Mouse (Mus musculus) cerebellum, adult 2 months (tissue): ENCODE data around the gene Patl1. TPM values are rescaled to one million over a fixed set of nuclear protein-coding genes. Genes with fewer than 3 reads are reported as not detected.

Experiments
- DNase-seq, 2 experiments: peaks; one replicate each; pipeline ENCODE4 v3.0.0; 2021
- H3K27ac ChIP-seq: fragments of 200-500 bp; 2 replicates; pipeline ENCODE4 v1.5.1; 2012; ENCODE audit warnings: low read length, control low read depth, inconsistent platforms; ENCODE audit not compliant: insufficient read depth
- H3K27me3 ChIP-seq: fragments of 200-500 bp; 2 replicates; pipeline ENCODE4 v1.6.1; 2012; ENCODE audit warnings: inconsistent platforms, mild to moderate bottlenecking, low read length, moderate library complexity; ENCODE audit not compliant: control insufficient read depth, insufficient read depth
- H3K4me1 ChIP-seq: fragments of 200-500 bp; 2 replicates; pipeline ENCODE4 v1.6.1; 2011; ENCODE audit warnings: low read length; ENCODE audit not compliant: control insufficient read depth, insufficient read depth
- H3K4me3 ChIP-seq: fragments of 200-500 bp; replicated peaks from 2 replicates; pipeline ENCODE3; 2011; ENCODE audit warnings: mild to moderate bottlenecking, low read depth, low read length, control low read depth; ENCODE audit not compliant: insufficient read depth
- CTCF ChIP-seq: fragments of 200-500 bp; IDR thresholded peaks from 2 replicates; pipeline ENCODE4 v1.5.1; 2011; ENCODE audit warnings: low read depth, mild to moderate bottlenecking, control low read depth, low read length, moderate library complexity, borderline replicate concordance; ENCODE audit not compliant: insufficient read depth
- POLR2A ChIP-seq: fragments of 200-500 bp; IDR thresholded peaks from 2 replicates; pipeline ENCODE4 v1.6.1; 2011; ENCODE audit warnings: low read length, control low read depth, borderline replicate concordance; ENCODE audit not compliant: insufficient read depth
- WGBS: fragments of 180-500 bp; shearing (Covaris S2); methylation state at CpG from one replicate; pipeline ENCODE4 v1.1.7; 2018; 5-methylcytosine and 5-hydroxymethylcytosine counted together
- polyA plus RNA-seq: library from polyadenylated mRNA; depleted of rRNA; stranded (reverse); fragments of >200 nt; gene quantifications from 2 replicates; pipeline ENCODE4 v1.2.3, GENCODE M21; 2012

Patl1 gene
- polyA plus RNA-seq, 1 experiment, result 21.7 TPM

DNA sequence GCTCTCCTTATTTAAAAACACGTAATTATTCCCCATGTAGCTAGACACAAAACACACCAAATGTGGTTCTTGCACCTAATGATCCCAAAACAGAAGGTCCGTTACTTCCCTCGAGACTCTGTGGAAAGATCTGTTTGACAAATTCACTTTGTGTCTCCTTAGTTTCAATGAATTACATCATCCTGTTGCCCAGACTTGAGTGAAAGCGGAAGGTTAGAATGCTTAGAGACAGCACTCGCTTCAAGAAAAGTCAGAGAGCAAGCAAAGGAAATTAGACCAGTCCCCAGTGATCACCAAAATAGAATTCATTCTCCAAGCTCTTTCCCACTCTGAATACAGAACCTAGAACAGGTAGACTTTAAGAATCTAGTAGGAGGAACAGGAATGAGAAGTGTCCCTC, 45.2 kb downstream of the Patl1 start:
- no peak overlapping the region for H3K27ac ChIP-seq
- no peaks in the 10 kb centered on the region for H3K4me1 ChIP-seq
- no peaks in the 10 kb centered on the region for H3K27me3 ChIP-seq
- no peak for DNase-seq
- TF ChIP-seq CTCF (no peak), POLR2A (no peak)
- no peak overlapping the region for H3K4me3 ChIP-seq
- WGBS, result 89% methylated on average over 5 of the region's 5 CpGs

DNA sequence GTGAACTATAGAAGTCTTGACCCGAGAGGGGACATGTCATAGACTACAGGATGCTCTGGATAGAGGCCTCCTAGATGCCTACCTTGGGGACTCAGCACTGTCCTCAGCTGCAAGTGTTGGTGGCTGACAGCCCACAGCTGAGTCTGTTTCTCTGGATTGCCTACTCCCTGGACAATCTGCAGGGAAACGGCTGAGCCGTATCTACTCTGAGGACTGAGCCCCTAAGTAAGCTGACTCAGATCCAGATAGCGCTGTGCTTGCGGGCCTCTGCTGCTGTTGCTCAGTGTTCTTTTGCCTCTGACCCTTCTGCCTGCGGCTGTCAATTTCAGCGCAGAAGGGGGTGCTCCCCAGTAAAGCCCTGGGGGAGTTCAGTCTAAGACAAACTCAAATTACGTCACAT, 45.6 kb downstream of the Patl1 start:
- TF ChIP-seq POLR2A (no peak), CTCF (no peak)
- Histone ChIP-seq H3K4me3 (no peak overlapping the region), H3K4me1 (no peaks in the 10 kb centered on the region), H3K27ac (no peak overlapping the region), H3K27me3 (no peaks in the 10 kb centered on the region)
- DNase-seq, result no peak
- WGBS, result 73% methylated on average over 8 of the region's 8 CpGs

DNA sequence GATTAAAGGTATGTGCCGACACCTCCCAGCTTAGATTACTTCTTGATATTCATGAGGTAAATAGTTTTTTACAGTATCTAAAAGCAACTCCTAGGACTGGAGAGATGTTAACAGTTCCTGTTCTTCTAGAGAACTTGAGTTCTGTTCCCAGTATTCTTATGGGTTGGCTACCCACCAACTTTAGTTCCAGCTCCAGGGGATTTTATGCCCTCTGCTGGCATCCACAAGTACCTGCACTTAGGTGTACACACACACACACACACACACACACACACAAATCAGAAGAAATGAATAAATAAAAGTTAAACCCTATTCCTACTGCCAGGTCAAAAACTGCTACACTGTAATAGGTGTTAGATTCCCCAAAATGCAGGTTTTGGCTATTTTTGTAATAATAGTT, 52.1 kb downstream of the Patl1 start:
- H3K27me3 ChIP-seq, result no peaks in the 10 kb centered on the region
- 97% methylated on average over 1 of the region's 1 CpGs for WGBS
- no peak overlapping the region for H3K4me3 ChIP-seq
- peak in 1 of 2 experiments; percentile 23 for DNase-seq
- H3K27ac ChIP-seq, result no peak overlapping the region
- H3K4me1 ChIP-seq, result peaks cover 4% of the 10 kb centered on the region; the same call in 1 of the 2 replicates
- no peak for TF ChIP-seq POLR2A
- TF ChIP-seq CTCF, result no peak

DNA sequence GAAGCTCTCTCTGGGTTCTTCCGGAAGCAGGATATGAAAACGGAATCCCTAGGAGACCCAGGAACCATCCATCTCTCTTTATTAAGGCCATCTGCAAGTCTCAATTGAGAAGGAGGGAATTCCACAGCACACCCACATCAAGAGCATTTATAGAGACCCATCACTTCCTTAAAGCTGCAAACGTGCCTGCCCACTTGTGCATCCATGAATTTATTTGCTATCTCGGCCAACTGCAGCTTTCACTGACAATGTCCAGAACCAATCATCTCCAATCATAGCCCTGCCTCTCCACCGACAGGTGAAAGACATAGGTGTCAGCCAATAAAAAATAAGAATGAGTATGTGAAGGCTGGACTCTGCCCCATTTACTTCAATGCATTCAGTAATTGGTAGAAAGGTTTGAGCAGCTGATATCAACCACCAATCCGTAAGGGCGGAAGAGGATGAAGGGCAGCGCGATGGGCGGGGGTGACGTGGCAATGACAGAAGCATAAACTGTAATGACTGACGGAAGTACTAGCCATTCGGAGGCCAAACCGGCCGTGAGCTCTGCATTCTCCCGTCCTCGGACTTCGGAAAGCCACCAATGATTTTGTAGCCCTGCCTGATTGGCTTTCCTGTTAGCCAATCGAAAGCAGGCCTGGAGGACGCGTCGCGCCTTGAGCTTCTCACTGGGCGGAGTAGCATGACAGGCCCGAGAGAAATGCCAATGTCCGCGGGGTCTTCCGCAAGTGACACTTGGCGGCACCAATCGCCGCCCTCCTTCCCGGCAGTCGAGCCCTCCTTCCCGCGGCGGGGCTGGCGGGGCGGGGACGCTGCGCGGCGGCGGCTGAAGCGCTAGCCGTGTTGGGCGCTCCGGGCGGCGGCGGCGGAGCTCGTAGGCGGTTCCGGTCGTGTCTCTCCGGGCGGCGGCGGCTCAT, 53.1 kb downstream of the Patl1 start, which contains the start of gene Osbp:
Gene Osbp (plus strand): TSS at position 919 of the 920 bp plus-strand sequence.
- Histone ChIP-seq H3K27ac (0 out of 2 replicates have a peak within 1 kb of the TSS, but pooled peaks have one; percentile 60), H3K27me3 (no peaks in the 10 kb centered on the region), H3K4me3 (peak within 1 kb of the TSS; percentile 72), H3K4me1 (peaks cover 4% of the 10 kb centered on the region; the same call in 1 of the 2 replicates)
- peak; percentile 99 to 100 for DNase-seq
- 1% methylated on average over 59 of the region's 59 CpGs for WGBS
- no peak for TF ChIP-seq CTCF
- TF ChIP-seq POLR2A, result peak; percentile 87; the same call in 1 of the 2 replicates

DNA sequence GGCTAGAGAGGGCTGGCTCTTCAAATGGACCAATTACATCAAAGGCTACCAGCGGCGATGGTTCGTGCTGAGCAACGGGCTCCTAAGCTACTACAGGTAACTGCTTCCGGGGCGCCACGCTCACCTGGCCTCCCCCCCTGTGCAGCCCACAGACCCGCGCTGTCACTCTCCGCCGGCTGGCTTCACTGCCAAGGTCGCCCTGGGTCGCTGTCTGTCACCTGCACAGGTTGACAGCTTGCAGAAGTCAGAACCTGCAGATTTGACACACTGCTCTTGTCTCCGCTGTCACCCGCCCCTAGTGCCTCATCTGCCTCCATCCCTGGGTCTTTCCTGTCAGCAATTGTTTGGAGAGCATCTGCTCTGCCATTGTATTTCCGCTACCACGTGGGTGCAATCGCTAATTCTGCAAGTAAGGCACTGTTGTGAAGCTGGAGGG, 54.0 kb downstream of the Patl1 start:
- H3K27ac ChIP-seq, result 0 out of 2 replicates have a peak overlapping the region, but pooled peaks have one; percentile 14

DNA sequence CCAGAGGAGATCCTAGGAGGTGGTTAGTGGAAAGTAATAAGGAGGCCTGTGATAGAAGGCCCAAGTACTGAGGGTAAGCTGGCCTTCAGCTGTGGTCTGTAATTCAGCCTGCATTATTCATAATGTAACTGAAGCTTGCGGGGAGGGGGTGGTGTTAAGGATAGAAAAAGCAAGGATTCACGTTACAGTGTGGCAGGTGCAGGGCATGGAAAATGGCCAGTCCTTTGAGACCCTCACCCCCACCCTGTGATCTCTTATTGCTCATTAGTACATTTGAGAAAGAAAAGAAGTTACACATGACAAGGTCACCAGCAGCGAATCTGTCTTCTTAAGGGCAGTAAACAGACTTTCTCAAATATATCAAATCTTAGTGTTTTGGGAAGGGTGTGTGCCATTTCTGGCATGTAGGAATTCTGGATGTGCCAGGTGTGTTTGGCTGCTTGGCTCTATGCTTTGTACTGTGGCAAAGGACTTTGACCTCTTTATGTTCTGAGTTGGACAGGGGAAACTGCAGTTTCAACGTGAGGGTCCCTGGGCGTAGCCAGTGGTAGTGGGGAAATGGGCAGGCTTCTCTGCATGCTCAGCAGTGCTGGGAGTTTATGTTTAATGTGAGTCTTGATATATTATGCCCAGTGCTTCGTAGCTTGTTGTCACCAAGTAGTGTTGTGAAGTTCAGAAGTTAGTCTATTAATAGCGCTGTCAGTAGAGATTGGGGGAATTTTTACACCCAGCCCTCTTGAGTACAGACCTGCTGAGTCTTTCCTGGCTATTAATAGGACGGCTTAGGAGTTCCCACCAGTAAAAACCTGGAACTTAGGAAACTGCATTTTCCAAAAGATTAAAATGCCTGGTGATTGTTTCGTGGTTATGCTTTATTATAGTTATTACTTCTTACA, 57.2 kb downstream of the Patl1 start:
- Histone ChIP-seq H3K4me3 (no peak overlapping the region), H3K27me3 (no peaks in the 10 kb centered on the region), H3K4me1 (peaks cover 4% of the 10 kb centered on the region; the same call in 1 of the 2 replicates), H3K27ac (no peak overlapping the region)
- no peak for DNase-seq
- 70% methylated on average over 9 of the region's 9 CpGs for WGBS
- TF ChIP-seq CTCF (no peak), POLR2A (no peak)

More for the DNA sequence above, 54.0 kb downstream of the Patl1 start:
- Histone ChIP-seq H3K4me1 (peaks cover 4% of the 10 kb centered on the region; the same call in 1 of the 2 replicates), H3K27me3 (no peaks in the 10 kb centered on the region), H3K4me3 (peak overlapping the region; percentile 72)
- no peak for TF ChIP-seq POLR2A
- no peak for TF ChIP-seq CTCF
- under 1% methylated on average over 18 of the region's 18 CpGs for WGBS
- DNase-seq, result peak; percentile 69

DNA sequence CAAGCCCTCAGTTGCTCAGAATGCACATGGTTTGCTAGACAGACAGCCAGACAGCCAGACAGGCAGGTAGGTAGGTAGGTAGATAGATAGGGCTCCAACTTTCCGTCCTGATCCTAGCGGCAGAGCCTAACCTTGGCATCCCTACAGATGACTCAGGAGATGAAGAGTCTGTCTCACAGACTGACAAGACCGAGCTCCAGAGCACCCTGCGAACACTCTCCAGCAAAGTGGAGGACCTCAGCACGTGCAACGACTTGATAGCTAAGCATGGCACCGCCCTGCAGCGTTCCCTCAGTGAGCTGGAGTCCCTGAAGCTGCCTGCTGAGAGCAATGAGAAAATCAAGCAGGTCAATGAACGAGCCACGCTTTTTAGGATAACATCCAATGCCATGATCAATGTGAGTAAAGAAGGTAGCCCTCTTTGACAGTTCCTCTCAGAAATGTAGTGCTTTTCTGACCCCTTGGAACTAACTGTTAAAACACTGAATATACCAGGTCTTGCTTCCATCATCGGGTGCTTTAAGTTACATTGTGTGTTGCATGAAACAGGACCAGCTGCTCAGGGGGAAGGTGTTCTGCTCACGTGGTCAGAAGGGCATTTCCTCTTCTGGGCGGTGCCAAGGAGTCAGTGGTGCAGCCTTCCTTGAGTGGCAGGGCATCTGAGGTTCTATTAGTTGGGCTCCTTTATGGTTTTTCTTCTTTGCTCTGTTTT, 61.5 kb downstream of the Patl1 start:
- 0 out of 2 replicates have a peak, but pooled peaks cover 4% of the 10 kb centered on the region for H3K4me1 ChIP-seq
- TF ChIP-seq CTCF (no peak), POLR2A (no peak)
- WGBS, result 91% methylated on average over 13 of the region's 13 CpGs

More for the DNA sequence above, 61.5 kb downstream of the Patl1 start:
- no peak overlapping the region for H3K4me3 ChIP-seq
- DNase-seq, result no peak
- no peak overlapping the region for H3K27ac ChIP-seq
- H3K27me3 ChIP-seq, result no peaks in the 10 kb centered on the region
